Mouse (Mus musculus): ENCODE results near the gene Rapgef1.

Gene Rapgef1

GRCm38 (mm10) chr2:29671856-29672255 lies 52.3 kb downstream of the Rapgef1 start:
- DNase-seq (ENCODE audit: low read depth, low spot score) = no peak

DNA sequence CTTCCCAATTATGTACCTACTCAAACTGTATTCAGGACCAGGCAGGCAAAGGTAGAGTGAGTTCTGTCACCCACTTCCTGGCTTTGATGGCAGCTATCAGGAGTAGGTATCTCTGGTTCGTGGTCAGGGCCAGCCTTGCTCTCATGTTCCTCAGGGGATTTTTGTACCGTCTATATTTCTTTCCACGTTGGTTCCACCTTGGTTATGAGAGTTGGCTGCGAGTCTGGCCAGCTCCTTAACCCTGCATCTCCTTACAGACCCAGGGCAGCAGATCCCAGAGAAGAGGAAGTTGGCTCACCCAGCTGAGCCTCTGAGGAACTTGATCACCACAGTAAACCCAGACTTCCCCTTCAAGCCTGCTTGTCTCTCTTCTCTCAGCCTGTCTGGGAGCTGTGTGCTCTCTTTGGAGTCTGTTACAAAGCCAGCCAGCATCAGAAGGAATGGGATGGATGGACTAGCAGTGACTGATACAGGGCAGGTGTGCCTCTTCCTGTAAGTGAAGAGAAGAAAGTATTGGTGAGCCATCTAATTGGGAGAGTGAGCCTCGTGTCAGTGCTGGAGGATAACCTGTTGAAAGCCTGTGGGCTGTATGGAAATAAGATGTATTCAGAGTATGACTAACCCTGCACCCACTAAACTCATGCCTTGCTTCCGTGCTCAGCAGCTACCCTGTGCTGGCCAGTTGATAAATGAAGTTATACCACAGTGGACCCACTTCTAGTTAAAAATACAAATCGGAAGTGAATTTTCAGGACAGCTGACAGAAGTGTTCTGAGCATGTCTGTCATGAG lies 53.4 kb downstream of the Rapgef1 start:
- no peak for DNase-seq (ENCODE audit: low read depth, low spot score)

GRCm38 (mm10) chr2:29674087-29674486 lies 54.6 kb downstream of the Rapgef1 start:
- no peak for DNase-seq (ENCODE audit: low read depth, low spot score)

- DNase-seq (ENCODE audit: low read depth, low spot score) = no peak
Measured at GRCm38 (mm10) chr2:29674545-29674944, 55.0 kb downstream of the Rapgef1 start.

- no peak for DNase-seq (ENCODE audit: low read depth, low spot score)
Measured at GRCm38 (mm10) chr2:29675846-29676245, 56.3 kb downstream of the Rapgef1 start.

DNA sequence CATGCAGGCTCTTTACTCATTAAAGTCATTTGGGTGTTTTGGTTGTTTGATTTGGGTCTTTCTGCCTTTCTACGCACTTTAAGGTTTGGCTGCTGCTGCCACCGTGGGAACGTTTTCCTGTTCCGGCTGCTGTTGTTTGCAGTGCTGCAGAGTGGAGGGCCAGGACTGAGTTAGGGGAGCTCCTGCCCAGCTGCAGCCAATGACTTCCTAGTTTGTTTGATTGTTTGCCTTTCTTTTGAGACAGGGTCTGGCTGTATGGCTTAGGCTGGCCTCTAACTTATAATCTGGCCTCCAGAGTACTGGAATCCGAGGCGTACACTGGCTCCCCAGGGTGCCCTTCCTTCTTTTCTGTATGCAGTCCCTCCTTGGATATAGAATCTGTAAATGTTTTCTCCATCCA lies 57.0 kb downstream of the Rapgef1 start:
- DNase-seq (ENCODE audit: low read depth, low spot score) = no peak

DNA sequence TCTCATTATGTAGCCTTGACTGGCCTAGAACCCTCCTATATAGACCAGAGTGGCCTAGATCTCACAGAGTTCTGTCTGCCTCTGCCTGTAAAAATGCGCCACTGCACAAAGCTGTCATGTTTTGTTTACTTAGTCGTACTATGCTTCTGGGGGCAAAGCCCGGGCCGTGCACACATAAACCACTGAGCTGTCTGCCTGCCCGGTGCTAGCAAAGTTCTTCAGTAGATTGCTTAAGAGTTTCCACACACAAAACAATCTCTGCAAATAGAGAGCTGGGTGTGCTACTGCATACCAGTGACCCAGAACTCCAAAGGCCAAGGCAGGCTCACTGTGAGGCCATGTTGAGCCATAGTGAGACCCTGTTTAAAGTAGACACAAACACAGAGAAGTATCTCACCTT lies 58.3 kb downstream of the Rapgef1 start:
- DNase-seq (ENCODE audit: low read depth, low spot score) = no peak

GRCm38 (mm10) chr2:29678524-29678923 lies 59.0 kb downstream of the Rapgef1 start:
- DNase-seq (ENCODE audit: low read depth, low spot score) = no peak

GRCm38 (mm10) chr2:29679710-29680584 lies 60.4 kb downstream of the Rapgef1 start:
- DNase-seq (ENCODE audit: low read depth, low spot score) = no peak

DNA sequence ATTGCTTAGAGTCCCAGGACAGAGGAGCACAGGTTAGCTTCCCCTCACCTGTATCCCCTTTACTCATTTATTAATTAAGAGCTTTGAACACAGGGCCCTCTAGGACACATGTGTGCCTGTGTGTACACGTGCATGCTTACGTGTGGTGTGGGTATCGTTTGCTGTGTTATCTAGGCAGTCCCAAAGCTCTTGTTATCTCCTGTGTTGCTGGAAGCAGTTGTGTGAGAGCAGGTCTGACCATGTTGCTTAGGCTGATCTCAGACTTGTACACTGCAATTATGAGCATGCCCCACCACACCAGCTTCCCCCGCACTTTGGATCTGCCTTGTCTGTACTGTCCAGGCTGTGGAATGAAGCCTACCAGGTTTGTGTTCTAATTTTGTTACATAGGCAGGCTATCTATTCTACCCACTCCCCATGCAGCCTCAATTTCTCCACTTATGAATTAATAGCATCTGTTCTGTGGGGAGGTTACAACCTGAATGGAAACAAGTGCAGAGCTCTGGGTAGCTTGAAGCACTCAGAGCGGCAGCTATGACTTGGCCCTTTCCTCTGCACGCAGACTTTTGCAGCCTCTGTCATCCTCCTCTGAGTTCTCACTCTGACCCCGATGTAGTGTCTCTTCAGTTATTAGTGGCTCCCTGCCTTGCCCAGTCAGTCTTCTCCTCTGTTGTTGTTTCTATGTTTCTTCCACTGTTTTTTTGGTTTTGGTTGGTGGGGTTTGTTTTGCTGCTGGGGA lies 63.9 kb downstream of the Rapgef1 start:
- no peak for DNase-seq (ENCODE audit: low read depth, low spot score)

DNA sequence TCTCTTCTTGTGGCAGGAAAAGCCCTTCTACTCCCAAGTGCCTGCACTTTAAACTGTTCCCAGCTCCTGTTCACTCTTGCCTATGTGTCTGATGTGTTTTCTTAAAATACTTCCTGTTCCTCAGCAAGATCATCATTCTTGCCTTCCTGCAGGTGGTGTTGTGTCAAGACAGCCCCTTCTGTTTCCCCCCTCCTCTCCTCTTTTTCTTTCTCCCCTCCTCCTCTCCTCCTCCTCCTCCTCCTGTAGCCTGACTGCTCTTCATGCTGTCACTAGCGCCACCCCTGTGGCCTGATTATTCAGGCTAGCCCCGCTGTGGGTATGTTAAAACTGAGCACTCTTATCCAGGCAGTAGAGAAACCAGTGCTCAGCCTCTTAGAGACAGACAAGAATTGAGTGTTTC lies 65.0 kb downstream of the Rapgef1 start:
- no peak for DNase-seq (ENCODE audit: low read depth, low spot score)

DNA sequence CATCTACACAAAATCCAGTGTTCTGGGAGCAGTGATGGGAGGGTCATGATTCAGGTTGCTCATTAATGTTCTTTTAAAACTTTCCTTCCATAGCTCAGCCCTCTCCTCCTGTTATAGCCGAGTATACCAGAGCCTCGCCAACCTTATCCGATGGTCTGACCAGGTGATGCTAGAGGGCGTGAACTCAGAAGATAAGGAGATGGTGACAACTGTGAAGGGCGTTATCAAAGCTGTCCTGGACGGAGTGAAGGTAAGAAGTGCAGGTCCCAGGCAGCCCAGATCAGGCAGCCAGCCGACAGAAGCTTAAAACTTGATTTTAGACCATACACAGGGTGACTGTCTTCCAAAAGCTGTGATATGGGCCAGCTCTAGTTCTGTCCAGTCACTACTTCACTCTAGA lies 69.5 kb downstream of the Rapgef1 start:
- no peak for DNase-seq (ENCODE audit: low read depth, low spot score)

DNA sequence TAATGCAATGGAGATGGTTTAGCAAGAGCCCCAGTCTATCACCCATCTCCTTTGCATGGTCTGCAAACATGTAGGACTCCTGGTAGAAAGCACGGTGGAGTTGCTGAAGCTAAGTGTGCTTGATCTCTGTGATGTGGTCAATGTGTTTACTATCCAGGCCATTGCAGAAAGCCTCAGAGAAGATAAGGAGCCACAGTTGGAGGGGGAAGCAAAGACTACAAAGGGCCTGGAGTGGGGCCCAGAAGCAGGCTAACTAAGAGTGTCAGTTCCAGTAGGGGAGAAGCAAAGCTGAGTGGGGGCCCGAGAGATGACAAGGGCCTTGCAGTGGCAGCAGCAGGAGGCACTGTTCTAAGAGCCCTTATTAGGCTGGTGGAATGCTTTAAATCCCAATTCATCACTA lies 70.0 kb downstream of the Rapgef1 start:
- no peak for DNase-seq (ENCODE audit: low read depth, low spot score)

- DNase-seq (ENCODE audit: low read depth, low spot score) = no peak
Measured at GRCm38 (mm10) chr2:29691068-29691467, 71.5 kb downstream of the Rapgef1 start.

- no peak for DNase-seq (ENCODE audit: low read depth, low spot score)
Measured at GRCm38 (mm10) chr2:29691507-29691906, 72.0 kb downstream of the Rapgef1 start.

- no peak for DNase-seq (ENCODE audit: low read depth, low spot score)
Measured at GRCm38 (mm10) chr2:29692192-29692591, 72.7 kb downstream of the Rapgef1 start.

- no peak for DNase-seq (ENCODE audit: low read depth, low spot score)
Measured at GRCm38 (mm10) chr2:29696207-29696800, 76.8 kb downstream of the Rapgef1 start.

DNA sequence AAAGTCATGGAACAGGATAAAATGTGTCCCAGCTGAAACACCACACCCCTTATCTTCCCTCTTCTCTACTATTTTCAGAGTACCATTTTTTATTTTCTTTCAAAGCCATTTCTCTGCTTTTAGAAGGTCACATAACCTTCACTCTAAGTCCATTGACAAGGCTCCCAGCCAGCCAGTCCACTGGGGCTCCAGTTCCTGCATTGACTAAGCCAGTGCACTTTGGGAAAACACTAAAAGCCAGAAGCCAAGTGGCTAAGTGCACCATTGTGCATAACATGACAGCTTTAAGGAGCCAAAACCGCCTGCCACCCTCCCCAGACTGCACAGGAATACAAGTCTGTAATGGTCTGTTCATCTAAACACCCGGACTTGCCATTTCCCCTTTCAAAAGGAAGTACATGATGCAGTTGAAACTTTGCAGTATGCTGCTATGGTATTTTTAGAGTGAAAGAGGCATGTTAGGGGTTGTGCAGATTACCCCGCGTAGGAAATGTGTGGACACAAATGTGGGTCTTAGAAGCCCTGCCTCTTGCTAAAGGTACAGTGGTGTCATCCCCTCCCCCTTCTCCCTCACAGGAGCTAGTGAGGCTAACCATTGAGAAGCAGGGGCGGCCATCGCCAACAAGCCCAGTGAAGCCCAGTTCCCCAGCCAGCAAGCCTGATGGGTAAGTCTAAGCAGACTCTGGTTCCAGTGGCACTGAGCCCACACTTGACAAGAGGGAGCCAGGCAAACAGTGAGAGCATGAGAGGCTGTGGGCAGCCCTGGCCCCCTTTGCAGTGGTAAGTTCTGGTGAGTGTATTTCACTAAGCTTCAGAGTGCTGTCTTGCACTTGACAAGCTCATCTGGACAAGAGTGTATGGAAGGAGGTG lies 79.1 kb downstream of the Rapgef1 start:
- DNase-seq (ENCODE audit: low read depth, low spot score) = no peak

DNA sequence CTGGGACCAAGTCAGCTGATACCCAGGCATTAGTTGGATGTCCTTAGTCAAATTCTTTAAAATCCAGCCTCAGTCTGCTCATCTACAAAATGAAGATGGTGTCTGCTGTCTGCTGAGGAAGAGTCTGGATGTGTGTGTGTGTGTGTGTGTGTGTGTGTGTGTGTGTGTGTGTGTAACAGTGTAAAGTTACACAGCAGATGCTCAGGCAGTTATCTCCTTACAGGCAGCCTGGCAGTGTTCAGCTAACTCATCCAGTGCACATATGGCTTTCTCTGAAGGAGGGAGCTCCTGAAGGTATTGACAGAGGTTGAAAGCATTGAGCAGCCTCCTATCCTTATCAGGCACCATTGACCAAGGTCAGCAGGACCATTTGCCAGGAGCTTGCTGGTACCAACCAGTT lies 81.4 kb downstream of the Rapgef1 start:
- DNase-seq (ENCODE audit: low read depth, low spot score) = no peak

- no peak for DNase-seq (ENCODE audit: low read depth, low spot score)
Measured at GRCm38 (mm10) chr2:29701393-29701792, 81.9 kb downstream of the Rapgef1 start.

DNA sequence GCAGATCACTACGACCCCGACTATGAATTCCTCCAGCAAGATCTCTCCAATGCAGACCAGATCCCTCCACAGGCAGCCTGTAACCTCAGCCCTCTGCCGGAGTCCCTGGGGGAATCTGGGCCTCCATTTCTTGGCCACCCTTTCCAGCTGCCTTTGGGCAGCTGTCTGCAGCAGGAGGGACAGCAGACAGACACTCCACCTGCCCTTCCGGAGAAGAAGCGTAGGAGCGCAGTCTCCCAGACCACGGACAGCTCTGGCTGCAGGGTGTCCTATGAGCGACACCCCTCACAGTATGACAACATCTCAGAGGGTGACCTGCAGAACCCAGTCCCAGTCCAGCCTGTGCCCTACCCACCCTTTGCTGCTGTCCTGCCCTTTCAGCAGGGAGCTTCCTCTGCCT lies 82.7 kb downstream of the Rapgef1 start:
- DNase-seq (ENCODE audit: low read depth, low spot score) = no peak
